Mouse (Mus musculus): ENCODE measurements around the gene Bcl11a.

DNA sequence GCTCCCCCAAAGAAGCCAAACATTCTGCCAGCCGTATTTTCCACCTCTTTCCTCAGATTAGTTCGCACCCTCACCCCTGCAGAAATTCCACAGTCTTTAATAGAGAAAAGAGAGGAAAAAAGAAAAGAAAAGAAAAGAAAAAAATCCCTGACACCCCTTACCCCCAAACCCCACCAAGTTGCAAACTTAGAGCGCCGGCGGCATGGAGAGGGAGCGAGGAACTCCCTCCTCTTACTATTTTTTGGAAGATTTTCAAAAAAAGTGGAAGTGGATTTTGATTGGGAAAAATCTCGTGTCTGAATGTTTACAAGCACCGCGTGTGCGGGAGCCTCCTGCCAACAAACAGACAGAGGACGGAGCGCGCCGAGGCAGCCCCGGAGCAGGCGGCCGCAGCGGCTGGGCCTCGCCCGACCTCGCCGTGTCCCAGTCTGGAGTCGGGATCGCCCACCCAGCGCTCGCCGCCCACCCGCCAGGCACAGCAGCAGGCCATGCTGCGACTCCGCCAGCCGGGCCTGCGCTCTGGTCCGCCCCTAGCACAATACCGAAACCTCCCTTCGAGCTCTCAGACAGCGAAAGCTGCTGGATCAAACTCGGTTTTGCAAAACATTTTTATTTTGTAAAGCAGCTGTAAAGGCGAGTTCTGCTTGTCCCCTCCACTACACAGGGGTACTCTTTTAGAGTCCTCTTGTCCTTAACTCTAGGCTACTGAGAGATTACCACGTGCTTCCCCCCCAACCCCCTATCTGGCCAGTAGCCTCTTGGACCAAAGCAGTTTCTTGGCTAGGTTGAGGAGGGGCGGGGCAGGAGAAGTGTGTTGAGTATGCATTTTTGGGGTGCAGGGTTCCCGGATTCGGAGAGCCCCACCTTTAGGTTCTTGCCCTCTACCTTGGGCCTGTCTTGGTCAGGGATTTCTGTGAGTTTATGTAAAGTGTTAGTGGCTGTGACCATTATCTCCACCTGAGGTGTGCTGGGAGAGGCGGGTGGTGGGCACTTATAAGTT, 1.8 kb downstream of the Bcl11a start:
- no peak for TF ChIP-seq CTCF (conservative IDR thresholded peaks at IDR 0.05; ENCODE audit: insufficient read depth, insufficient read length, low read depth, low read length)
- no peak for TF ChIP-seq POLR2A (IDR thresholded peaks at IDR 0.05; ENCODE audit: low read depth, low read length)

Measured in kidney, adult 2 months (tissue).